Mouse (Mus musculus): ENCODE measurements around the gene Bdnf. TPM values are rescaled to one million over a fixed set of nuclear protein-coding genes. Genes with fewer than 3 reads are reported as not detected.

Bdnf gene
- total RNA-seq (2021) = 10 to 100 TPM; 30.0 to 40.0 TPM
- long read RNA-seq, experiment 1, full-length matches to known transcripts = 27 of 34 reads
- long read RNA-seq, experiment 1, partial matches to known transcripts = 3 of 34 reads
- long read RNA-seq, experiment 1, other reads (novel, unspliced or antisense) = 4 of 34 reads
- long read RNA-seq, experiment 2, full-length matches to known transcripts = 25 of 29 reads
- long read RNA-seq, experiment 2, partial matches to known transcripts = 0 of 29 reads
- long read RNA-seq, experiment 2, other reads (novel, unspliced or antisense) = 4 of 29 reads

DNA sequence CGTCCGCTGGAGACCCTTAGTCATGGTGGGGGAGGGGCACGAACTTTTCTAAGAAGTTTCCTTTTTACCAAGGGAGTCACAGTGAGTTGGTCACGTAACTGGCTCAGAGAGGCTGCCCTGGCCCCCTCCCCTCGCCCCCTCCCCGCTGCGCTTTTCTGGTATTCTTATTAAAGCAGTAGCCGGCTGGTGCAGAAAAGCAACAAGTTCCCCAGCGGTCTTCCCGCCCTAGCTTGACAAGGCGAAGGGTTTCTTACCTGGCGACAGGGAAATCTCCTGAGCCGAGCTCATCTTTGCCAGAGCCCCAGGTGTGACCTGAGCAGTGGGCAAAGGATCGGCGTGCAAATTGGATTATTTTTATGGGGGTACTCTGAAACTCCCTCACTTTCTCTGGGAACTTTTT, at the start of gene Bdnf:
Bdnf (plus strand) TSS at position 169 of the 400 bp plus-strand sequence.
- DNase-seq (ENCODE audit: low spot score in 2 of 2) = no peak

DNA sequence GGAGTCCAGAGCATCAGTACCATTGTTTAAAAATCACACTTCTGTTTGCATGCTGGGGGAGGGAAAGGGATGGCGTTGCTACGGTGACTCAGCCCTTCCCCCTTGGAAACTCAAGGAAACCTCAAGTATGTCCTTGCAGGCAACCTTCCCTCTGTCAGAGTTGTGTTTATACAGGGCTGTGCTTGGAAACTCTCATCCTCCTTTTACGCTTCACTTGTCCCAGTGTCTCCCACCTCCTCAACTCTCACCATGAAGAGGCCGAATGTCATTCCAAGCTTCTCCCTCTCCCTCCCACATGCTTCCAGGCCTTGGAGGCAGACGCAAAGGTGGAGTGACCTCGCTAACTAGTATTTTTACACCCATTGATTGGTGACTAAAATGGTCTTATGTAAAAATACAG, 47.6 kb upstream of the Bdnf start:
- DNase-seq (ENCODE audit: low spot score in 2 of 2) = no peak

DNA sequence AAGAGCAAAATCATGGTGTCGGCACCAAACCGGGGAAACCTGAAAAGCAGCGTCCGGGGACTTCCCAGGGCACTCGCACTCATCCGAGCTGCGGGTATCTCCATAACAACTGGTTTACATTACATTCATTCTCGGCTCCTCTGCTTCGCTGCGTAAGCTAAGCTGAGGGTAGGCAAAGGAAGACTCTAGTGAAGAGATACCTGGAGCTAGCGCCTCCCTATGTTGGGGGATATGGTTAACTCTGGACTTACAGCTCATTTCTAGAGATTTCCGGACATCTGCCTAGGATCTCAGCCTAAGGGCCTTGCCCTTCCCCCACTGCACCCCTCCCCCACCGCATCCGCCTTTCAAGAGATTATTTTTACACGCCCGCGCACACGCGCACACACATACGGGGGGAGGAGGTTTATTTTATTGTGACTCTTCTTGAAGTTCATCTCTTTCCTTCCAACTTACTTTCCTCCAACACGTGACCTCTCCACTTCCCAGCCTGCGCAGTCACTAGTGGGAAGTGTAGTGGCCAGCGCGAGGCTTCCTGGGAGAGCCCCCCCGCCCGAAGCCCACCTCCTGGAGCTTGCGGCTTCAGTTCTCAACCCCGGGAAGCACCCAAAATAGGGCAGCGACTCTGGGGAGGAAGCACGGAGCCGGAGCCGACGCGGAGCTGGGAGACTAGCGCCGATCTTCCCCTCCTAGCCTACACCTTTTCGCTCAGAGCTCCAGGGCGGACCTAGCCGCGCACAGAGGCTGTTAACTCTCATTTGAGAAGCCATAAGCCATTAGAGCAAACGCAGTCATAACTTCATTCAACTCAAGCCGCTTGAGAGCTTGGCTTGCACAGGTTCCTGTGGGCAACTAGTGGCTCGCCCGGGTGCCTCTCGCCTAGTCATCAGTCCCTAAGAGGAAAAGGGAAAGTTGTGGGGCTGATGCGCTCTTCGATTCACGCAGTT, 718 bp upstream of the Bdnf start:
- peak in 1 of 2 experiments; percentile 38 for DNase-seq (ENCODE audit: low spot score in 2 of 2)

DNA sequence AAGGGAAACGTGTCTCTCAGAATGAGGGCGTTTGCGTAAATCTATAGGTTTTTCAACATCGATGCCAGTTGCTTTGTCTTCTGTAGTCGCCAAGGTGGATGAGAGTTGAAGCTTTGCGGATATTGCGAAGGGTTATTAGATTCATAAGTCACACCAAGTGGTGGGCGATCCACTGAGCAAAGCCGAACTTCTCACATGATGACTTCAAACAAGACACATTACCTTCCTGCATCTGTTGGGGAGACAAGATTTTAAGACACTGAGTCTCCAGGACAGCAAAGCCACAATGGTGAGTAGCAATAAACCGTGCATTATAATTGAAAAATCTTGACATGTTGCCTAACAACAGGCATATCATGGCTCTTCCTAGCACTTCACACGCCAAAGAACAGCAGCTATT, 551 bp downstream of the Bdnf start:
- DNase-seq (ENCODE audit: low spot score in 2 of 2) = no peak

DNA sequence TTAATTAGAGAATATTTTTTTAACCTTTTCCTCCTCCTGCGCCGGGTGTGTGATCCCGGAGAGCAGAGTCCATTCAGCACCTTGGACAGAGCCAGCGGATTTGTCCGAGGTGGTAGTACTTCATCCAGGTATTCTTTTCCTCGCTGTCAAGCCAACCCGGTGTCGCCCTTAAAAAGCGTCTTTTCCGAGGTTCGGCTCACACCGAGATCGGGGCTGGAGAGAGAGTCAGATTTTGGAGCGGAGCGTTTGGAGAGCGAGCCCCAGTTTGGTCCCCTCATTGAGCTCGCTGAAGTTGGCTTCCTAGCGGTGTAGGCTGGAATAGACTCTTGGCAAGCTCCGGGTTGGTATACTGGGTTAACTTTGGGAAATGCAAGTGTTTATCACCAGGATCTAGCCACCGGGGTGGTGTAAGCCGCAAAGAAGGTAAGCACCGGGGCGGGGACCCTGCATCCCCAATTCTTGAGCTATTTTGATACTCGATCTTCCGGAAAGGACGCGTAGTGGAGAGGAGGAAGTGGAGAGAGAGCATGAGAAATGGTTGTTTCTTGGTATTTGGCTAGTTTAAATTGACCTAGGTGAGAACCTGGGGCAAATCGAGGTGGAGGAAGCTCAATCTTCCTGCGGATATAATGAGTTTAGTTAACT, 1.6 kb downstream of the Bdnf start:
- peak in 1 of 2 experiments; percentile 45 for DNase-seq (ENCODE audit: low spot score in 2 of 2)

DNA sequence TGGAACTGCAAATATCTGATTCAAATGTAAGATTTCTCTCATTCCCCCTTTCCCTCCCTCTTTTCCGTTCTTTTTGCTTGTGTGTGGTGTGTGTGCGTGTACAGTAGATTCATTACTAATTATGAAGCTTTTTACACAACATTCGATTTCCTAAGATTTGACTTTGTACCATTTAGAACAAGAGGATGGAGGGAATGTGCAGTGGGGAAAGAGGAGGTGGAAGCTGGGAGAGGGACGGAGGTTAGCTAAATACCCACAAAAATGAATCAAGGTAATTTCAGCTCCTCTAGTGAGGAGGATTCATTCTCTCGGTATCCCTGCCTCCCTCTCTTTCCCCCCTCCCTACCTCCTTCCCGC, 2.1 kb downstream of the Bdnf start:
- DNase-seq (ENCODE audit: low spot score in 2 of 2) = no peak

DNA sequence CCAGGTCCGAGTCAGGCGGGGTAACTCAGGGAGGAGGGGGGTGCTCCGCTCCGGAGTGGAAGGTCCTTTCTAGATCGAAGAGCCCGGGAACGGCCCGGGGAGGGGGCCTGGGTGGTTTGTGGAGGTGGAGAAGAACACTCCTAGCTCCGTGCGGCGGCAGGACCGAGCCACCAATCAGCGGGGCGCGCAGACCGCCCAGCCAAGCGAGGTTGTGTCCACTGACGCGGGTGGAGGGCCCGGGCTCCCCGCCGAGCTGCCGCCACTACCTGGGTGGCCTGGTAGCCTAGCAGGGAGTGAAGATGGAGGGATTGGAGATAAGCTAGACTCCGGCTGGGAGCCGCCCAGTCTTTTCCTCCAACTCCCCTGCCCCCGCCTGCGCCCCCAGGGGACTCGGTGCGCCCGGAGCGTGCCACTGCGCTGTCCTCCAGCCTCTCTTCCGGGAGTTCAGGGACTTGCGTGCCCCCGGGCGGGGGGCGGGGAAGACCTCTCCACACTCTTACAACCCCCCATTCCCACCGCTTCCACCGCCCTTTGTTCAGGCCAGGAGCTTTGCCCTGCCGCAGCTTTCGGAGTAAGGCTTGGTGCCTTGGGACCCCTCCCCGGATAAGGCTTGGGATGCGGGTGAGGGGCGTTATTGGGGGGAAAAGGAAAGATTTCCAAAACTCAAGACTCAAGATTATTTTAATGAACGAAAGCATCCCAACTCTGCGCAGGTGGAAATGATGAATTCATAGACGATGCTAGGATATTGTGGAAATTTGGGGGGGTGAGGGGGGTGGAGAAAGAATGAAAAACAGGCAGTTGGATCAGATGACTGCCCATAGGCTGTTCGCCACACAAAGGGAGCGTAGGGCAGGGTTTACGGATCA, 3.0 kb downstream of the Bdnf start:
- DNase-seq (ENCODE audit: low spot score in 2 of 2) = peak; percentile 59 to 72

DNA sequence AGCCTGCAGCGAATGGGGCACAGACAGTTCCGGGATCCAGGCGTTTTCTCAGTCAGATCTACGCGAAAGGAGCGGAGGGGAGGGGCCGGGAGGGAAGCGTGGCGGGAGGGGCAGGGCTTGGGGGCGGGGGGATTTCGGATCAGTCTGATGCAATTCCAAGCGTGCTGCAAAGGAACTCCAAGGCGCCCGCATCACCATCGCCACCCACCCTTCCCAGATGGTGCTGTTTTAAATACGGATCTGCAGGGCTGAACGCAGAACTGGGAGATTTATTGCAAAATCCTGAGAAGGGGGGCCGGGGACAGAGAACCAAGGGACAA, 3.5 kb downstream of the Bdnf start:
- peak; percentile 83 to 90 for DNase-seq (ENCODE audit: low spot score in 2 of 2)

DNA sequence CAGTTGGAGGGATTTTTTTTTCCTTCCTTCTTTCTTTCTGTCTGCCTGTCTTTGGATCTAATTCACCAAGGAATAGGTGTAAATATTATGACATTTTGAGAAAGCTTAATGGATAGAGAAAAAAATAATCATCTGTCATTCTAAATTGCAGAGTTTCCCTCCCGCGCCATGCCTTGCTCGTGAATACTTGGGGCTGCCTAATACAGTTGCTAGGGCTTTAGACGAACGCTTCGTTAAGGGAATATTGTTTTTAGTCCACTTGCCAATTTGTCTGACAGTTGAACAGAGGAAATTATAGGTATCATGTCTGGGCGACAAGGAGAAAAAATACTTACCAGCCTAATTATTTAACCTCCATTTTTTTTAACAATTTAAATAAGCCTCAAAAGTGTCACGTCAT, 4.0 kb downstream of the Bdnf start:
- peak in 1 of 2 experiments; percentile 5 for DNase-seq (ENCODE audit: low spot score in 2 of 2)

DNA sequence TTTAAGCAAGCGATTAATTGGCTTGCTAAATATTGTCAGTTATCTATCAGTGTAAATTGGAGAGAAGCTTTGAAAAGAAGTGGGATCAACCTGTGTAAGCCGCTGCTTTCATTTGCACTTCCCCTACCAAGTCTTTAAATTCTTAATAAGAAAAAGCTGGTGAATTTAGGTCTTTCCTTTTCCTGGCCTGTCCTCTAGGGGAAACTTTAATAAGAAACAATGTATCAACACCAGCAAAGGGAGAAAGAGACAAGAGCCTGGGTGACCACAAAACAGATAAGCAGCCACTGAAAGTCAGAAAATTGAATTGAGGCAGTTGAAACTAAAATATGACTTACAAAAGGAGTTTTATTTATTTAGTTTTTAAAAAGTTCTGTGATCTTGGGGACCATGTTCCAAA, 4.9 kb downstream of the Bdnf start:
- DNase-seq (ENCODE audit: low spot score in 2 of 2) = no peak

DNA sequence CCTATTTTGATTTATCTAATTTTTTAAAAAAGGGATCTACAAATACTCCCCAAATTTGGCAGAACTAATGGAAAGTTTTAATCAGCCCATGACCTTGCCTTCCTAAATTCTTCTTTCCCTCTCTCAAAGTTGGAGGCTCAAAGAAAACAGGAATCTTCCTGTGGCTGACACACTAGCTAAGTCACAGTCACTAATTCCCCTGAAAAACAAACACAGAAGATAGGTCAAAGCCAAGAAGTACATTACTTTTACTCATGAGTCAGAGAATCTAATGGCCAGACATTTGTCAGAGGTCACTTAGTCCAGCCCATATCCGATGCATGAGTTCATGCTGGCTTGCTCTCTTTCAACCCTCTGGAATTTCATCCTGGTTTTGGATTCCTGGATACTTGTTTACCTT, 6.6 kb downstream of the Bdnf start:
- DNase-seq (ENCODE audit: low spot score in 2 of 2) = no peak

DNA sequence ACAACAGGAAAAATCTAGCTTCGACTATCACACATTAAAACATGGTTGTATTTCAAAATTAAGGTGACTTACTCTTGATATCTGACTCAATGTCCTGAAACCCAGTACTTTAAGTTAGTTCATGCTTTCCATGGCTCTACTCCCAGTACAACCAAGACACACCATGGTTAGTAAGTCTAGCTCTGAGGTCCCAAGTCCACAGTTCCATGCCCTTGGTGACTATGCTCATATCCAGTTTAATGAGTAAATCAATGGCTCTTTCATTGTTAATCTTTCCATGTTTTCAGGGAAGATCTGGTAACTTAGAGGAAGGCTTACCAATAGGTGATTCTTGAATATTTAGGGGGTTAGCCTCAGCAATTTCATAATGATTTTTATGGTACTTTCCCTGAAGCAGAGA, 14.2 kb downstream of the Bdnf start:
- DNase-seq (ENCODE audit: low spot score in 2 of 2) = no peak

DNA sequence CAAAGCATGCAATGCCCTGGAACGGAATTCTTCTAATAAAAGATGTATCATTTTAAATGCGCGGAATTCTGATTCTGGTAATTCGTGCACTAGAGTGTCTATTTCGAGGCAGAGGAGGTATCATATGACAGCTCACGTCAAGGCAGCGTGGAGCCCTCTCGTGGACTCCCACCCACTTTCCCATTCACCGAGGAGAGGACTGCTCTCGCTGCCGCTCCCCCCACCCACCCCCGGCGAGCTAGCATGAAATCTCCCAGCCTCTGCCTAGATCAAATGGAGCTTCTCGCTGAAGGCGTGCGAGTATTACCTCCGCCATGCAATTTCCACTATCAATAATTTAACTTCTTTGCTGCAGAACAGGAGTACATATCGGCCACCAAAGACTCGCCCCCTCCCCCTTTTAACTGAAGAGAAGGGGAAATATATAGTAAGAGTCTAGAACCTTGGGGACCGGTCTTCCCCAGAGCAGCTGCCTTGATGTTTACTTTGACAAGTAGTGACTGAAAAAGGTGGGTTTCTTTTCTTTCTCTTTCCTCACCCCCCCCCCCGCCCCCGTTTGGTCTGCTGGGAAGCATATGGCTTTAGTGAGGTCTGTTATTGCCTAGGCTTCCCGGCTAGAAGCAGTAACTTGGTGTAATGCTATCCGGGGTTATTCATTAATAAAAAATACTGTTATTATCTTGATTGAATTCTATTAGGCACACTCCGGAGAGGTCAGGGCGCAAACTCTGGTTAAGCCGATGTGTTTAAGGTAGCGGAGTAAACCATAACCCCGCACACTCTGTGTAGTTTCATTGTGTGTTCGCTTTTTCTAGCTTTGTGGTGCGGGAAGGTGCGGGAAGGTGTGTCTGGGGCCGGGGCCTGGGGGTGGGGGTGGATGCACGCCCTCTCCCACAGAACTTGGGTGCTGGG, 18.0 kb downstream of the Bdnf start:
- peak; percentile 51 to 61 for DNase-seq (ENCODE audit: low spot score in 2 of 2)

DNA sequence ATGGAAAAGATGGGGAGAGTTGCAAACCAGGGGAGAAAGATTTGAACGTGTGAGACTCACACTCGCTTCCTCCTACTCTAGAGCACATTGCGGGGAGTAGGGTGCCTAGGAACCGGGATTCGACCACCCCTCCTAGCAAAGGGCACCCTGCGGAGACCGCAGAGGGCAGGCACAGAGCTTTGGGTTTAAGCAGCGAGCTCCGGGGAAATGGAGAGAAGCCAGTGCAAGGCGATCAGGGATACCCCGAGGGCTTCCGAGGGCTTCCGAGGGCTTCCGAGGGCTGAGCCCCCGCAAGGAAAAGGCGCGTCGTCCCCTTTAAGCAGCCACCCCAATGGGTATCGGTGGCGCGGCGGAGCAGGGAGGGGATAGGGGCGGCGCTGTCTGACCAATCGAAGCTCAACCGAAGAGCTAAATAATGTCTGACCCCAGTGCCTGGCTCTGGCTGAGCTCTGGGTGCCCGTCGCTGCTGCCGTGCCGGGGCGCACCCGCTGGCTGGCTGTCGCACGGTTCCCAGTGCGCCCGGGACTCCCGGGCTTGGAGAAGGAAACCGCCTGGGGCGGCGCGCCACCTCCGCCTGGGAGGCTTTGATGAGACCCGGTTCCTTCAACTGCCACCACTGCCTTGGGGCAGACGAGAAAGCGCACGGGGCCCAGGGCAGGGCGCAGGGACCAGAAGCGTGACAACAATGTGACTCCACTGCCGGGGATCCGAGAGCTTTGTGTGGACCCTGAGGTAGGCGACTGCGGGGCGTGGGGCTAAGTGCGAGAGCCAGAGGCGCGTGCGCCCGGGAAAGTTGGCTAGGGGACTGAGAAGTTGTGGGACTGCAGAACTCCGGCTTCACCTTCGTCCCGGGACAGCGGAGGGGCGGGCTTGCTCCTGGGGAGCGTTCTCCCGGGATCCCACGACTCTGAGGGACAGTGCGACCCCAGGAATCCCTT, 18.9 kb downstream of the Bdnf start:
- DNase-seq (ENCODE audit: low spot score in 2 of 2) = peak; percentile 39 to 53

DNA sequence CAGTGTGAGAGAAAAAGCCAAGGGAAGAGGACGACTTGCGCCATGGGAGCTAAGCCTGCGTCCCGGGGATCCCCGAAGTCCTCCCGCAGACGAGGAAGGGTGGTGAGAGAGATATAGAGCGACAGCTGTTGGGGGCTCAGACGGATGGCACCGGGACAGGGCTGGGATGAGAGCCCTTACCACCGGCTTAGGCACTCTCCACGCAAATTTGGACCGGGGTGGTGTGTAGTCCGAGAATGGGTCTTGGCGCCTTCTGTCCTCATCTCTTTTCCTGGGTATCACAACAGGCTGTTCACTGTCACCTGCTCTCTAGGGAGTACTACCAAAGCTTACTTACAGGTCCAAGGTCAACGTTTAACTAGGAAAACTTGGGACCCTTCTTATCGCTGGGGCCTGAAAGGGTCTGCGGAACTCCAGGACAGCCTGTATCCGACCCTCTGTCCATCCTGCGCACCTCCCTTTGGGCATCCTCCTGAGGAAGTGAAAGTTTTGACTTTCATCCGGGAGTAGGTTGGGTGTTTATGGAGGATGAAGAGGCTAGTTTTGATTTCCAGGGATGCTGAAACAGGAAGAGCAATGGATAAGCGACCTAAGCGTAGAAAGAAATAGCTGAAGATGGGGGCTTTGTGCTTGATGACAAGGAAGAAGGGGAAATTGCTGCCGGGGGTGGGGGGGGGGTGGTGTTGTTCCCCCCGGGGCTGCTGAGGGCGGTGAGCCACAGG, 19.8 kb downstream of the Bdnf start:
- no peak for DNase-seq (ENCODE audit: low spot score in 2 of 2)

DNA sequence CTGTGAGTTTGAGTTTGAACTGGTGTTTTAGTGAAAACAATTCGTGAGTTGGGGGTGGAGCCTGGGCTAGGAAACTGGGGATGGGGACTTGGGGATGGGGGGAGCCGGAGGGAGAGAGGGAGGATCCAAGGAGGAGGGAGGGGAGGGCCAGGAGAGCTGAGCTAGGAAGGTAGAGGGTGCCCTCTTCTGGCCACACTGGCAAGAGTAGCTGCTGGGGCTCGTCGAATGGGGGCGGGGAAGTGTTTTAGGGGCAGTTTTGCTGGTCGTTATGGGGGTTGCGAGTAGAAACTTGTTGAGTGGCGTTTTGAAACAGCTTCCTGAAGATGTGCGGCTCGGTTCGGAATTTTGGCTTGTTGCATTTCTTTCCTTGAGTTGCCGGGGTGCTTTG, 20.3 kb downstream of the Bdnf start:
- peak; percentile 82 to 88 for DNase-seq (ENCODE audit: low spot score in 2 of 2)

DNA sequence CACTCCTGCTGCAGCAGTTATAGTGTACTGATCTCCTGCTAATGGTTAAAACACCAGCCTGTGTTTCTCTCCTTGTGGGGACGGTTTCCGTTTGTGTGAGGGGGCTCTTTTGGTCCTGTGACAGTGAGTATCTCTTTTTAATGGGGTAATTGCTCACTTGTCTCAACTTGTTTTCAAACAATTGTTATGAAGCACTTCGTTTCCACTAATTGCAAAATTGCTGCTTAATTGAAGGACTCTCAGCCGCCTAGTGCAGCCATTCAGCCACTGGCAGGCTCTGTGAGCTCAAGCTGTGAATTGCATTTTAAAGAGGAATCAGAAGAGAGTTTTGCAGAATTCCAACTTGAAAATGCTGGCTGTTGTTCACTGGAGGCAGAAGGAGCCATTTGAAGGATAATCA, 22.7 kb downstream of the Bdnf start:
- DNase-seq (ENCODE audit: low spot score in 2 of 2) = no peak

DNA sequence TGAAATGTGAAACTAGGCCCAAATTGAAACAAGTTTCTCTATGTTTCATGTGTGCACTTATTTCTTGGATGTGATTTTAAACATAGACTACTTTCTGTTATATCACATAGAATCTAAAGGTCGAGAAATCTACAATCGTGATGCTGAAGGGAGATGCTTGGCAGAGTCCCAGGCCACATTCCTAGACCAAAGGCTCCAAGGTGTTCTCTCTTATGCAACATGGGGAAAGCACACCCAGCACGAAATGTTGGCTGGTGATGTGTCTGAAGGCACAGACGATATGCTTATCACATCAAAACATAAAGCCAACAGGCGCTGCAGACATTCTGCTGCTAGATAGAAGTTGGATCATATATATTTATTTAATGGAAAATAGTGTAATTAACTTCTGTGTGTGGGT, 25.8 kb downstream of the Bdnf start:
- DNase-seq (ENCODE audit: low spot score in 2 of 2) = no peak
